Mouse (Mus musculus) heart, postnatal 0 days (tissue): Measurements from ENCODE around the gene Ccni.

Experiments
- CTCF ChIP-seq: IDR thresholded peaks from 2 replicates; pipeline ENCODE4 v1.5.1; 2016; ENCODE audit warnings: antibody characterized with exemption, control low read depth, low read depth
- EP300 ChIP-seq: IDR thresholded peaks from 2 replicates; pipeline ENCODE4 v1.6.1; 2016; ENCODE audit warnings: antibody characterized with exemption, low read depth

GRCm38 (mm10) chr5:93151985-93152384 lies 54.3 kb downstream of the Ccni start:
- no peak for TF ChIP-seq CTCF
- no peak for TF ChIP-seq EP300
